Comparison of ENCODE assay signal across 12 mouse cellular contexts in the genomic region with DNA sequence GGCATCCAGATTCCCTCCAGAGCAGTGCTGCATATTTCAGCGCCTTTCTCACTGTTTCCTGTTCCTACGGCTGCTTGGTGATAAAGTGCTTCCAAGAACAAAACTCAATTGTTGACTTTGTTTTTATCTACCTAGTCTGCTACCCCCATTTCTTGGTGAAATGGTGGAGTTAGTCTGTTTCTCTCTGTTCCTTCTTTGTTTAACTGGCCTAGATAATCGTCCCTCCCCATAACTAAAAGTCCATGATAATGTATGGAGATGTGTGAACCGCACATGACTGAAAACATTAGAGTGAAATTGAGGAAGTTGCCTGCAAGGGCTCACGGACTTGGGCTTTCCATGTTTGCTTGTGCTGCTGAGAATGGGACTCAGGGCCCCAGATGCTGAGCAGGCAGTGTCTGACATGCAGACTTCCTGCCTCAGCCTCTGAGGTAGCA. TPM values are rescaled to one million over a fixed set of nuclear protein-coding genes. Genes with fewer than 3 reads are reported as not detected.
DNase-seq lines count a peak whose midpoint lies in the region; ATAC-seq and TF ChIP-seq lines count a peak whose summit lies in the region.
"Had no signal": no experiment of that assay in that cellular context is flagged by ENCODE, and none has a peak within 500 bp of the region (broad histone marks: within the 10 kb centered on the region; RNA-seq: fewer than 3 reads in every experiment).

No protein-coding gene starts in this region.

- H3K4me2 ChIP-seq in kidney, postnatal 0 days (ENCODE audit: low read length) = peak overlapping the region; percentile 16; the same call in 1 of the 2 replicates

- H3K9ac ChIP-seq in kidney, postnatal 0 days (ENCODE audit: low read depth, low read length) = 0 out of 2 replicates have a peak overlapping the region, but pooled peaks have one; percentile 8

- 62% methylated on average over 5 of the region's 5 CpGs for WGBS in kidney, postnatal 0 days

- H3K9me3 ChIP-seq in kidney, postnatal 0 days (replicated peaks; ENCODE audit: low read length) = no peaks in the 10 kb centered on the region
- H3K9me3 ChIP-seq: hindbrain, embryonic 10.5 days had no signal

- H3K4me3 ChIP-seq in kidney, postnatal 0 days (replicated peaks; ENCODE audit: low read depth, low read length) = no peak overlapping the region
- H3K4me3 ChIP-seq: hindbrain, embryonic 10.5 days had no signal

- peaks cover 13% of the 10 kb centered on the region for H3K36me3 ChIP-seq in kidney, postnatal 0 days (ENCODE audit: insufficient read depth, low read length)

- TF ChIP-seq CTCF in kidney, postnatal 0 days (IDR thresholded peaks at IDR 0.05; ENCODE audit: low read depth) = no peak

- peak overlapping the region; percentile 50; the same call in 1 of the 2 replicates for H3K27ac ChIP-seq in kidney, postnatal 0 days
- H3K27ac ChIP-seq: hindbrain, embryonic 10.5 days had no signal

- peaks cover 14% of the 10 kb centered on the region; the same call in 1 of the 2 replicates for H3K4me1 ChIP-seq in kidney, postnatal 0 days (replicated peaks; ENCODE audit: insufficient read depth, low read length)

- ATAC-seq in kidney, postnatal 0 days (replicated peaks; ENCODE audit: low FRiP score, low read depth) = no peak
- peak; percentile 56 to 65 for ATAC-seq in hematopoietic stem cell, adult 5-6 weeks (replicated peaks in 1 of 2; ENCODE audit: insufficient read depth in 1 of 2, low FRiP score in 2 of 2, low TSS enrichment in 1 of 2, low read depth in 1 of 2, poor library complexity in 2 of 2, severe bottlenecking in 2 of 2)
- ATAC-seq in megakaryocyte-erythroid progenitor cell, adult 5-6 weeks (replicated peaks; ENCODE audit: low FRiP score, low TSS enrichment, poor library complexity, severe bottlenecking) = 0 out of 2 replicates have a peak, but pooled peaks have one; percentile 10

- H3K27me3 ChIP-seq in kidney, postnatal 0 days (ENCODE audit: insufficient read depth, low read length) = no peaks in the 10 kb centered on the region

- no peak for DNase-seq in kidney, postnatal 0 days (ENCODE audit: low spot score)
- no peak for DNase-seq in kidney, postnatal 10 days
- peak; percentile 95 for DNase-seq in MEL-GATA-1-ER (ENCODE audit: extremely low read depth, low read depth)
- DNase-seq in urinary bladder, postnatal 25 days (ENCODE audit: low spot score) = no peak
- DNase-seq in cerebellum, adult 11 months = no peak
- no peak for DNase-seq in left cerebral cortex, adult 8-10 months (ENCODE audit: low spot score in 2 of 2)
- DNase-seq: cerebellum, adult 8-10 months; kidney, postnatal 25 days had no signal

RNA-seq across cellular contexts. Expression of gene Bnip2, which starts 3.6 kb away (rescaled TPM):
- polyA plus RNA-seq in kidney, postnatal 0 days (2015; fragmentation: Nextera tagmentation; extraction: Ambion mirVana) = 88.9 and 90.6 TPM in 2 replicates
- total RNA-seq in hematopoietic stem cell, adult 5-6 weeks (2017) = 132 and 147 TPM in 2 replicates
- 50.1 and 67.6 TPM in 2 replicates for total RNA-seq in megakaryocyte-erythroid progenitor cell, adult 5-6 weeks (2014; fragmentation: Nextera tagmentation)
- 125 and 126 TPM in 2 replicates for total RNA-seq in megakaryocyte-erythroid progenitor cell, adult 5-6 weeks (2017)
- 10 to 100 TPM; 32.1 to 47.1 (median 40.2) TPM for total RNA-seq in left cerebral cortex, adult 8-10 months (2022)

RNA-seq across cellular contexts. Expression of gene Gtf2a2, which starts 19.5 kb away (rescaled TPM):
- 210 and 211 TPM in 2 replicates for polyA plus RNA-seq in kidney, postnatal 0 days (2015; fragmentation: Nextera tagmentation; extraction: Ambion mirVana)
- 106 and 107 TPM in 2 replicates for total RNA-seq in hematopoietic stem cell, adult 5-6 weeks (2017)
- total RNA-seq in megakaryocyte-erythroid progenitor cell, adult 5-6 weeks (2014; fragmentation: Nextera tagmentation) = 167 and 177 TPM in 2 replicates
- total RNA-seq in megakaryocyte-erythroid progenitor cell, adult 5-6 weeks (2017) = 127 and 209 TPM in 2 replicates
- total RNA-seq in left cerebral cortex, adult 8-10 months (2022) = 10 to 100 TPM; 46.0 to 59.2 (median 52.4) TPM

RNA-seq across cellular contexts. Expression of gene Gcnt3, which starts 45.0 kb away (rescaled TPM):
- 2.6 and 2.9 TPM in 2 replicates for polyA plus RNA-seq in kidney, postnatal 0 days (2015; fragmentation: Nextera tagmentation; extraction: Ambion mirVana)
- not detected in 2 replicates for total RNA-seq in hematopoietic stem cell, adult 5-6 weeks (2017)
- not detected in 2 replicates for total RNA-seq in megakaryocyte-erythroid progenitor cell, adult 5-6 weeks (2014; fragmentation: Nextera tagmentation)
- total RNA-seq in megakaryocyte-erythroid progenitor cell, adult 5-6 weeks (2017) = not detected in 2 replicates
- not detected for total RNA-seq in left cerebral cortex, adult 8-10 months (2022)
- total RNA-seq: left cerebral cortex, postnatal 36 days had no signal
- polyA plus RNA-seq: hindbrain, embryonic 10.5 days had no signal
